Mouse (Mus musculus) hematopoietic multipotent progenitor cell, adult 10-12 weeks (in vitro differentiated cells): Measurements from ENCODE around the gene Gm21093. TPM values are rescaled to one million over a fixed set of nuclear protein-coding genes. Genes with fewer than 3 reads are reported as not detected.

Source experiments
- polyA plus RNA-seq: library from polyadenylated mRNA; stranded (reverse); fragments of >175 nt; gene quantifications from 2 replicates; pipeline ENCODE4 v1.2.3, GENCODE M21; 2012; ENCODE audit warnings: low replicate concordance

Gm21093 gene
- polyA plus RNA-seq: not detected in 2 replicates

DNA sequence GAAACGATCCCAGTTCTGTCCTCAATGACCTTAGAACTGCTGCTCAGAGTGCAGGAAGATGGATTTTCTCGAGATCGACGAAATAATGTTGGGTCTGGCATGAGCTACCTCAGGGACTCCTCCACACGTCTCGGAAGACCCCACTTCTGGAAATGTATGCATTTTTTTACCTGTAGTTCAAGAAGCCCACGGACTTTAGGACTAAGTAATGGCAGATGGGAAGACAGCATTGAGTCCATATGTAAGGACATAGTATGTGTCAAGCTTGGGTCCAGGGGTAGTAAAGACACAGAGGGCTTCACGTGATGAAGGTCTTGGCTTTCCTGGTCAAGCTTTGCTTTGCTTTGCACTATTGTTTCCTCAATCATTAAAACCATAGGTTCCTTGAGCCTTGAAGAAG is at the start of gene Gm21093:
Gm21093 (minus strand) TSS at position 101 of the 400 bp plus-strand sequence.

Other genes with a start within 250 kb of the Gm21093 start
- gene Gm21541, start 131.1 kb downstream of the Gm21093 start, polyA plus RNA-seq: not detected in 2 replicates
- 6.3 and 22.1 TPM in 2 replicates for gene Gm20878, start 93.2 kb downstream of the Gm21093 start, polyA plus RNA-seq
- not detected in 2 replicates for gene Fam205a4, start 68.7 kb downstream of the Gm21093 start, polyA plus RNA-seq
- not detected in 2 replicates for gene Gm3893, start 56.5 kb upstream of the Gm21093 start, polyA plus RNA-seq
- not detected in 2 replicates for gene Gm13304, start 80.1 kb upstream of the Gm21093 start, polyA plus RNA-seq
- gene Gm13306, start 118.7 kb upstream of the Gm21093 start, polyA plus RNA-seq: not detected in 2 replicates
- gene Gm13305, start 133.9 kb upstream of the Gm21093 start, polyA plus RNA-seq: not detected in 2 replicates
- not detected in 2 replicates for gene Gm10600, start 205.9 kb upstream of the Gm21093 start, polyA plus RNA-seq
- not detected in 2 replicates for gene Ccl21b, start 221.0 kb upstream of the Gm21093 start, polyA plus RNA-seq